Mouse (Mus musculus): ENCODE measurements around the gene Abr. TPM values are rescaled to one million over a fixed set of nuclear protein-coding genes. Genes with fewer than 3 reads are reported as not detected.

Gene Abr
- total RNA-seq, 2 experiments from 2014 or later: 299 to 308 TPM

- peak in 1 of 2 experiments; percentile 47 for DNase-seq (ENCODE audit: low spot score in 2 of 2)
These were observed 237.8 kb downstream of the Abr start for GRCm38 (mm10) chr11:76384307-76384706.

- DNase-seq (ENCODE audit: low spot score in 2 of 2): no peak
These were observed 239.3 kb downstream of the Abr start for GRCm38 (mm10) chr11:76382711-76383324.

DNA sequence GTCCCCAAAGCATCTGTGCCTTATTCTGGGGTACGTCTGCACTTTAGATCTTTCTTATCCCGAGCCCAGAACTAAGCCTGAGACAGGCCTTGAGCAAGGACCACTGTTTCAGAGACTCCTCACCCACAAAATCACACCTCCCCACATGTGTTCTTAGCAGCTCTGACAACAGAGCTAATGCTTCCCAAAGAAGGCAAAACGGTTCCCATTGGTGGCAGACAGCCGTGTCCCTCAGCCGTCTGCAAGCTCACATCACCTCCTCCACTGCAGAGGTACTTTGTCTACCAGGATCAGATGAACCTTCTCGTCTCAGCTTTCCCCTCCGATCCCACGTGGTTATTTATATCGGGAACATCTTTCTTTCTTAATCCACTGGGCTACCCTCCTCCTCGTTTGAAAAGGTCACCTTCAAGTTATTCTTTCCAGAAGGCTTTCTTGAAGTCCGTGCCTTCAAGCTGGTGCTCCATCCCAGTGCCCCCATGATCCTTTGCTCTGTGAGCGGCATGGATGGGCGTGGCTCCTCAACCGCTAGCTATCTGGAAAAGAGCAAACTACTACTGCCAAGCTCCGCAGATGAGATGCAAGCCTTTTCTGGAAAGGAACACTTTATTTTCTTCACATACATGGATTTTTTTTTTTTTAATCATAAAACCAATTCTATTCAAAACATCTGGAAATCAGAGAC lies 240.8 kb downstream of the Abr start:
- no peak for DNase-seq (ENCODE audit: low spot score in 2 of 2)

- no peak for DNase-seq (ENCODE audit: low spot score in 2 of 2)
These were observed 242.1 kb downstream of the Abr start for GRCm38 (mm10) chr11:76379921-76380544.

DNA sequence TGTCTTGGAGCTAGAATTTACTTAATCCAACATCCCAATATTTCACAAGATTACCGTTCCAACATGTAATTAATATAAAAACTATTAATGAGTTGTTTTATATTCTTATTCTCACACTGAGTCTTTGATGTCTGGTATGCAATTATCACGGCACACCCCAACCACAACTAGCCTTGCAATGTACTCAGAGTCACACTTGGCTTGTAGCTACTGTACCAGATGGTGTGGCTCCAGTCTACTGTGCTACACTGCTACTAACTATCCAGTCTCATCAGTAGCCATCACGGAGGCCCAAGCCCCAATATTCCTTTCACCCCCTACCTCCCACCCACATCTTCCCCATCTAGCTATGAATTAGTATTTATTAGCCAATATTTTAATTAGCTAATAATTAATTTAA lies 245.7 kb downstream of the Abr start:
- no peak for DNase-seq (ENCODE audit: low spot score in 2 of 2)

- DNase-seq (ENCODE audit: low spot score in 2 of 2): no peak
These were observed 247.5 kb downstream of the Abr start for GRCm38 (mm10) chr11:76374491-76375185.

GRCm38 (mm10) chr11:76372534-76372933 lies 249.6 kb downstream of the Abr start:
- DNase-seq (ENCODE audit: low spot score in 2 of 2): no peak

DNA sequence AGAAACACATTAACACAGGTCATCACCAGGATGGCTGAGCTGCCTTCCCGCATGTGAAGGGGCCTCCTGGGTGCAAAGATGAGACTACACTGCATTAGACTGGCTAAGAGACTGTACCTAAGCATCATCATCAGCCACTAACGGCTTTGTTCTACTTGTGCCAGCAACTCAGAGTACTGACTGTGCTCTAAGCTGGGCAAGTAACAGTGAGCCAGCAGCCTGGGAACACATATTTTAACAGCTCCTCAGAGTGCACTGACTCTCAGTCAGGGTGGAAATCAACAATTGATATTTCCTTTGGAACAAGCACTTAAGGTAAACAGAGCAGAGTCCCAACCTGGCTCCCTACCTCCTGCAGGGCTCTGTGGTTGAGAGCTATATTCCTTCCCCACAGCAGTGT lies 250.0 kb downstream of the Abr start:
- no peak for DNase-seq (ENCODE audit: low spot score in 2 of 2)

DNA sequence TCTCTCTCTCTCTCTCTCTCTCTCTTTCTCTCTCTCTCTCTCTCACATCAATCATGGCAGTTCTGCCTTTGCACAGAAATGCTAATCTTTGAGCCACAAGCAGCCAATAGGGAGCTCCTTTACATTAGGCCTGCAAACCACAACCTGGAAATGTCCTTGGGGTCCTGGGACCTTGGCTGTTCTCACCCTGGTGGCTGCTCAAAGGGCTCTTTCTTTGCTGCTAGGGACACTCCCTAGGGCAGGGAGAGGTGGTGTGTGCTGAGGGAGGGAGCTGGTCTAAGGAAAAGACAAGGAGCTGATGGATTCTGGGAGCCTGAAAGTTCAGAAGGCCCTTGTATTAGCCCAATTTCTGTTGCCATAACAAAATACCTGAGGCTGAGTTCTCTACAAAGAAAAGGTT lies 251.6 kb downstream of the Abr start:
- no peak for DNase-seq (ENCODE audit: low spot score in 2 of 2)

Other genes starting within 250 kb of the Abr start
- gene Nxn, start 223.2 kb downstream of the Abr start, total RNA-seq (2021): 10 to 100 TPM; 11.1 to 13.0 TPM
- 10 to 100 TPM; 38.1 to 39.9 TPM for gene Timm22, start 215.4 kb downstream of the Abr start, total RNA-seq (2021)
- gene Bhlha9, start 50.2 kb upstream of the Abr start, total RNA-seq (2021): 1 to 10 TPM; 3.8 to 5.4 TPM
- under 1 TPM; 0.60 to 0.62 TPM for gene Trarg1, start 57.5 kb upstream of the Abr start, total RNA-seq (2021)
- gene Gosr1, start 141.3 kb upstream of the Abr start, total RNA-seq (2021): 10 to 100 TPM; 35.6 to 43.9 TPM
- 10 to 100 TPM; 78.0 to 78.1 TPM for gene Cpd, start 224.7 kb upstream of the Abr start, total RNA-seq (2021)